Mouse (Mus musculus) T-helper 1 cell (primary cell): ENCODE results near the gene Camkmt.

Experiments
- in situ Hi-C: fragments of 300-600 bp; cut with MboI, MseI; formaldehyde crosslinking; loops from one replicate; pipeline ENCODE4 v1.15.1; 2025; ENCODE audit warnings: high pct_unique_total_duplicates

Gene Camkmt

GRCm38 (mm10) chr17:85282447-85282846 is 192.1 kb downstream of the Camkmt start:
- in situ Hi-C loops = no loop called here

GRCm38 (mm10) chr17:85291154-85291553 is 200.8 kb downstream of the Camkmt start:
- in situ Hi-C loops = no loop called here

- in situ Hi-C loops = no loop called here
Measured at GRCm38 (mm10) chr17:85291601-85292000, 201.2 kb downstream of the Camkmt start.

- in situ Hi-C loops = no loop called here
Measured at GRCm38 (mm10) chr17:85292276-85292675, 201.9 kb downstream of the Camkmt start.

- in situ Hi-C loops = no loop called here
Measured at GRCm38 (mm10) chr17:85303686-85304085, 213.3 kb downstream of the Camkmt start.

GRCm38 (mm10) chr17:85308566-85308965 is 218.2 kb downstream of the Camkmt start:
- in situ Hi-C loops = no loop called here

- in situ Hi-C loops = no loop called here
Measured at GRCm38 (mm10) chr17:85309046-85309445, 218.7 kb downstream of the Camkmt start.

GRCm38 (mm10) chr17:85311348-85311747 is 221.0 kb downstream of the Camkmt start:
- in situ Hi-C loops = loop anchor here (5.0 kb wide), 1 partner anchor 36 kb away; no protein-coding TSS in a partner anchor

GRCm38 (mm10) chr17:85318401-85318800 is 228.0 kb downstream of the Camkmt start:
- in situ Hi-C loops = no loop called here

GRCm38 (mm10) chr17:85319779-85320300 is 229.5 kb downstream of the Camkmt start:
- in situ Hi-C loops = no loop called here

- in situ Hi-C loops = no loop called here
Measured at GRCm38 (mm10) chr17:85328901-85329300, 238.5 kb downstream of the Camkmt start.

- in situ Hi-C loops = no loop called here
Measured at GRCm38 (mm10) chr17:85335464-85335863, 245.1 kb downstream of the Camkmt start.

- in situ Hi-C loops = no loop called here
Measured at GRCm38 (mm10) chr17:85337666-85338065, 247.3 kb downstream of the Camkmt start.

- in situ Hi-C loops = no loop called here
Measured at GRCm38 (mm10) chr17:85341134-85341700, 250.9 kb downstream of the Camkmt start.

GRCm38 (mm10) chr17:85342471-85342870 is 252.1 kb downstream of the Camkmt start:
- in situ Hi-C loops = no loop called here

GRCm38 (mm10) chr17:85343435-85343834 is 253.1 kb downstream of the Camkmt start:
- in situ Hi-C loops = no loop called here

- in situ Hi-C loops = loop anchor here (5.0 kb wide), 1 partner anchor 34 kb away; no protein-coding TSS in a partner anchor
Measured at GRCm38 (mm10) chr17:85346701-85347100, 256.3 kb downstream of the Camkmt start.

GRCm38 (mm10) chr17:85349331-85349935 is 259.1 kb downstream of the Camkmt start:
- in situ Hi-C loops = loop anchor here (5.0 kb wide), 1 partner anchor 37 kb away; no protein-coding TSS in a partner anchor

GRCm38 (mm10) chr17:85351301-85351700 is 260.9 kb downstream of the Camkmt start:
- in situ Hi-C loops = loop anchor here (10.0 kb wide), 1 partner anchor 806 kb away; no protein-coding TSS in a partner anchor

- in situ Hi-C loops = loop anchor here (10.0 kb wide), 1 partner anchor 808 kb away; no protein-coding TSS in a partner anchor
Measured at GRCm38 (mm10) chr17:85352731-85353130, 262.4 kb downstream of the Camkmt start.

GRCm38 (mm10) chr17:85353191-85353590 is 262.8 kb downstream of the Camkmt start:
- in situ Hi-C loops = loop anchor here (10.0 kb wide), 1 partner anchor 808 kb away; no protein-coding TSS in a partner anchor

- in situ Hi-C loops = loop anchor here (10.0 kb wide), 1 partner anchor 809 kb away; no protein-coding TSS in a partner anchor
Measured at GRCm38 (mm10) chr17:85353636-85354035, 263.3 kb downstream of the Camkmt start.

GRCm38 (mm10) chr17:85355356-85355755 is 265.0 kb downstream of the Camkmt start:
- in situ Hi-C loops = loop anchor here (10.0 kb wide), 1 partner anchor 811 kb away; no protein-coding TSS in a partner anchor
